Mouse (Mus musculus): ENCODE results near the gene Gga1.

- TF ChIP-seq POLR2A (IDR thresholded peaks at IDR 0.05; ENCODE audit: low read depth, low read length) (no peak), CTCF (conservative IDR thresholded peaks at IDR 0.05; ENCODE audit: insufficient read depth, insufficient read length, low read depth, low read length) (no peak)
These were observed 22.4 kb downstream of the Gga1 start, which contains the start of gene Gm49510 for GRCm38 (mm10) chr15:78899409-78899739.

All from kidney, adult 2 months (tissue).